In the genomic region with DNA sequence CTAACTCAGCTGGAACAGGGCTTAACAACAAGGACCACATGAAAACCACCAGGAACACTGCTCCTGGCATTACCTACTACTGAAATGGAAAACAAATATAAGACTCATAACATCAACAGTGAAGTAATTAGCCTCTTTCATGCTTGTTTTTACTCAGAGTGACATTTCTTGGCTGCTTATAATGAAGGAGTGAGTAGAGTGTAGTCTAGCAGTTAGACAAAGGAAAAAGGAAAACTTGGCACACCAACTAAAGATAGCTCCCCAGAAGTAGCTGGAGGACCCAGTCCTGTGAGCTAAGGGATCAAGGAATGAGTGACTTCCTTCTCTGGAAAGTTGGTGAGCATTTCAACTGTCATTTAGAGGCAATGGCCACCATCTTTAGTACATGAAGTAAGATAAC, we compare ENCODE assay signal across 22 mouse cellular contexts. TPM values are rescaled to one million over a fixed set of nuclear protein-coding genes. Genes with fewer than 3 reads are reported as not detected.
"Had no signal": no experiment of that assay in that cellular context is flagged by ENCODE, and none has a peak within 500 bp of the region (broad histone marks: within the 10 kb centered on the region; RNA-seq: fewer than 3 reads in every experiment).

No protein-coding gene starts in this region.

- H3K36me3 ChIP-seq: lung, embryonic 15.5 days; midbrain, embryonic 13.5 days; midbrain, embryonic 15.5 days; neural tube, embryonic 13.5 days; neural tube, embryonic 15.5 days had no signal

- H3K4me3 ChIP-seq: lung, embryonic 15.5 days; megakaryocyte, embryonic 14.5 days; midbrain, embryonic 13.5 days; midbrain, embryonic 15.5 days; myocyte; neural tube, embryonic 13.5 days; neural tube, embryonic 15.5 days had no signal

- H3K9me3 ChIP-seq: lung, embryonic 15.5 days; megakaryocyte, embryonic 14.5 days; midbrain, embryonic 13.5 days; midbrain, embryonic 15.5 days; neural tube, embryonic 13.5 days; neural tube, embryonic 15.5 days had no signal

- H3K9ac ChIP-seq: lung, embryonic 15.5 days; midbrain, embryonic 13.5 days; midbrain, embryonic 15.5 days; neural tube, embryonic 13.5 days; neural tube, embryonic 15.5 days had no signal

- H3K27me3 ChIP-seq: lung, embryonic 15.5 days; midbrain, embryonic 13.5 days; midbrain, embryonic 15.5 days; neural tube, embryonic 13.5 days had no signal

- H3K27ac ChIP-seq: lung, embryonic 15.5 days; macrophage; midbrain, embryonic 13.5 days; midbrain, embryonic 15.5 days; neural tube, embryonic 13.5 days; neural tube, embryonic 15.5 days had no signal

- H3K4me1 ChIP-seq: lung, embryonic 15.5 days; megakaryocyte, embryonic 14.5 days; midbrain, embryonic 13.5 days; midbrain, embryonic 15.5 days; neural tube, embryonic 13.5 days; neural tube, embryonic 15.5 days had no signal

- DNase-seq: lung, adult 2 months; lung, postnatal 14 days; lung, postnatal 36 days; retina, postnatal 1 day; right cerebral cortex, adult 18-20 months; right cerebral cortex, postnatal 25 days; right cerebral cortex, postnatal 4 days; spleen, adult 18-20 months; thymus, adult 18-20 months; thymus, postnatal 14 days; thymus, postnatal 36 days had no signal

- H3K4me2 ChIP-seq: lung, embryonic 15.5 days; midbrain, embryonic 11.5 days; midbrain, embryonic 13.5 days; midbrain, embryonic 15.5 days; neural tube, embryonic 13.5 days; neural tube, embryonic 15.5 days had no signal

- ATAC-seq: lung, postnatal 0 days; midbrain, embryonic 13.5 days; midbrain, embryonic 15.5 days had no signal

RNA-seq across cellular contexts. Expression of gene Pcdh19, which starts 49.3 kb away (rescaled TPM):
- total RNA-seq: megakaryocyte progenitor cell, adult 5-6 weeks had no signal
- polyA plus RNA-seq: macrophage had no signal
